Mouse (Mus musculus) myocyte (in vitro differentiated cells): ENCODE results near the gene Rexo1.
A peak's percentile ranks its signal among the peaks of the same experiment; 100 is the strongest.

Source experiments
- E2F4 ChIP-seq: IDR thresholded peaks from one replicate; pipeline ENCODE4 v1.6.1; 2011; ENCODE audit warnings: mild to moderate bottlenecking, control low read depth, moderate library complexity; ENCODE audit not compliant: insufficient read depth
- MAX ChIP-seq: IDR thresholded peaks from one replicate; pipeline ENCODE4 v1.6.1; 2011; ENCODE audit warnings: low read depth, mild to moderate bottlenecking, control low read depth
- MYOD1 ChIP-seq, 3 experiments: IDR thresholded peaks; one replicate each; pipeline ENCODE4 v1.6.1; 2011; ENCODE audit warnings: control low read depth in 2 of 3, low read depth in 2 of 3, mild to moderate bottlenecking in 2 of 3, moderate library complexity in 1 of 3; ENCODE audit not compliant: insufficient read length in 2 of 3, control insufficient read depth in 1 of 3
- MYOG ChIP-seq, 3 experiments: IDR thresholded peaks; one replicate each; pipeline ENCODE4 v1.6.1; 2011; ENCODE audit warnings: control low read depth in 2 of 3, low read depth in 2 of 3, mild to moderate bottlenecking in 2 of 3; ENCODE audit not compliant: insufficient read length in 2 of 3, control insufficient read depth in 1 of 3, insufficient read depth in 1 of 3
- POLR2A ChIP-seq: IDR thresholded peaks from one replicate; pipeline ENCODE4 v1.6.1; 2011; ENCODE audit warnings: low read depth, mild to moderate bottlenecking, control low read depth, moderate library complexity; ENCODE audit not compliant: insufficient read length
- POLR2AphosphoS2 ChIP-seq: IDR thresholded peaks from one replicate; pipeline ENCODE4 v1.6.1; 2011; ENCODE audit warnings: low read depth, control low read depth; ENCODE audit not compliant: insufficient read length
- REST ChIP-seq: IDR thresholded peaks from one replicate; pipeline ENCODE4 v1.6.1; 2011; ENCODE audit warnings: mild to moderate bottlenecking, control low read depth, moderate library complexity; ENCODE audit not compliant: insufficient read depth, insufficient read length
- USF1 ChIP-seq: IDR thresholded peaks from one replicate; pipeline ENCODE4 v1.6.1; 2011; ENCODE audit warnings: low read depth, mild to moderate bottlenecking, control low read depth, moderate library complexity

GRCm38 (mm10) chr10:80561116-80561944, at the start of gene Rexo1:
- TF ChIP-seq USF1: no peak
- TF ChIP-seq E2F4: no peak
- peak; percentile 98 for TF ChIP-seq MAX
- peak; percentile 12 for TF ChIP-seq POLR2AphosphoS2
- TF ChIP-seq MYOD1 (IDR thresholded peaks at IDR 0.05; ENCODE audit: control insufficient read depth in 1 of 3, insufficient read length in 2 of 3, low read depth in 2 of 3): no peak
- peak; percentile 25 for TF ChIP-seq POLR2A
- no peak for TF ChIP-seq REST
- no peak for TF ChIP-seq MYOG (IDR thresholded peaks at IDR 0.05; ENCODE audit: control insufficient read depth in 1 of 3, insufficient read depth in 1 of 3, insufficient read length in 2 of 3, low read depth in 2 of 3)
